Mouse (Mus musculus) regulatory T cell (primary cell): ENCODE measurements around the gene Pitpnm2.
"Not testable (repeated sequence)": the region's sequence is repeated elsewhere in the genome, so short reads cannot be mapped to it uniquely, and the experiment has no call there.

Experiments used
- in situ Hi-C: fragments of 300-600 bp; cut with MboI, MseI; formaldehyde crosslinking; loops from one replicate; pipeline ENCODE4 v1.15.1; 2025; ENCODE audit warnings: high pct_unique_total_duplicates

Gene Pitpnm2

GRCm38 (mm10) chr5:124221037-124221735 lies 28.4 kb downstream of the Pitpnm2 start:
- in situ Hi-C loops, result no loop called here

- in situ Hi-C loops, result no loop called here
These were observed 29.0 kb downstream of the Pitpnm2 start for GRCm38 (mm10) chr5:124220551-124220950.

- in situ Hi-C loops, result no loop called here
These were observed 30.1 kb downstream of the Pitpnm2 start for GRCm38 (mm10) chr5:124219431-124219830.

DNA sequence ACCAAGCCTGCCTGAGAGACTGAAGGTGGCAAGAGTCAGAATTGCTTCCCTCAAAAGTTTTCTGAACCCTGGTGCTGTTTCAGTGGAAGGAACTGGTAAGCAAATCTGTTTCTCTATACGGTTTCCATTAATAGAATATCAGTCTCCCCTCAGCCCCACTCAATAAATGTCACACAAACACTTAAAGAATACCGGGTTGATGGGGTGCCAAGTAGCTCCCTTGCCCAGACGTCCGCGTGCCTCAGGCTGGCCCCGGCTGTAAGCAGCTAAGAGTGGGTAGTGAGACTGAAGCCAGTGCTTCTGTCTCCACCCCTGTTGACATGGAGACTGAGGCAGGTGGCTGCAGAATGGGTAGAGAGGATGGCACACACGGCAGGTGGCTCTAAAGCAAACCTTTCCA lies 30.6 kb downstream of the Pitpnm2 start:
- in situ Hi-C loops, result no loop called here

- in situ Hi-C loops, result no loop called here
These were observed 31.9 kb downstream of the Pitpnm2 start for GRCm38 (mm10) chr5:124217566-124218249.

DNA sequence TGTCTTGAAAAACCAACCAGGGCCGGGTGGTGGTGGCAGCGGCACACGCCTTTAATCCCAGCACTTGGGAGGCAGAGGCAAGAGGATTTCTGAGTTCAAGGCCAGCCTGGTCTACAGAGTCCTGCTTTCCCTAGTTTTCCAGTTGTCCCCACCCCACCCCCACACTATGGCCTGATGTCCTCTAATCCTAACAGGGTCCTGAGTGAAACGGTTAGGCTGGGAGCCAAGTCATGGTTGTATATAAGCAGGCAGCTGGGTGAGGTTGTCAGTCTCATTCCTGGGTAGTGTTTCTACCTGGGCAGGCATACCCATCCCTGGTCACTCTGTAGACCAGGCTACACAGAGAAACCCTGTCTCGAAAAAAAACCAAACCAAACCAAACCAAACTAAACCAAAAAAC lies 32.5 kb downstream of the Pitpnm2 start:
- in situ Hi-C loops, result not testable (repeated sequence)

- in situ Hi-C loops, result no loop called here
These were observed 33.2 kb downstream of the Pitpnm2 start for GRCm38 (mm10) chr5:124216403-124216802.

DNA sequence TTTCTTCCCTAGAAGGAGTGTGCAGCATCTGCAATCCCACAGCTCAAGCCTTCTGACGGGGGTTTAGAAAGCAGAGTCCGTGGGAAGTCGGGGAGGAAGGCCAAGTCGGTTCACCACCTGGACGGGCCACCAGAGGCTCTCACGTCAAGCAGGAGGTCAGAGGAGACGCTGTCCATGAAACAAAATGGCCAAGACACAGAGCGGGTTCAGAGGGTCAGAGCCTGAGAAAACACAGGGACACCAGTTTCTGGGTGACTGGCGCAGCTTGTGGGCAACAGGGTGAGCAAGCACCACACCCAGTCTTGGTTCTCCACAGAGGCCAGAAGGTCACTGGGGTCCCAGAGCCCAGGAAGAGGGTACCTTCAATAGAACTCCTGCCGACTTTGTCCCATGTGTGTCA lies 33.9 kb downstream of the Pitpnm2 start:
- in situ Hi-C loops, result no loop called here

GRCm38 (mm10) chr5:124214516-124215145 lies 34.9 kb downstream of the Pitpnm2 start:
- in situ Hi-C loops, result no loop called here

DNA sequence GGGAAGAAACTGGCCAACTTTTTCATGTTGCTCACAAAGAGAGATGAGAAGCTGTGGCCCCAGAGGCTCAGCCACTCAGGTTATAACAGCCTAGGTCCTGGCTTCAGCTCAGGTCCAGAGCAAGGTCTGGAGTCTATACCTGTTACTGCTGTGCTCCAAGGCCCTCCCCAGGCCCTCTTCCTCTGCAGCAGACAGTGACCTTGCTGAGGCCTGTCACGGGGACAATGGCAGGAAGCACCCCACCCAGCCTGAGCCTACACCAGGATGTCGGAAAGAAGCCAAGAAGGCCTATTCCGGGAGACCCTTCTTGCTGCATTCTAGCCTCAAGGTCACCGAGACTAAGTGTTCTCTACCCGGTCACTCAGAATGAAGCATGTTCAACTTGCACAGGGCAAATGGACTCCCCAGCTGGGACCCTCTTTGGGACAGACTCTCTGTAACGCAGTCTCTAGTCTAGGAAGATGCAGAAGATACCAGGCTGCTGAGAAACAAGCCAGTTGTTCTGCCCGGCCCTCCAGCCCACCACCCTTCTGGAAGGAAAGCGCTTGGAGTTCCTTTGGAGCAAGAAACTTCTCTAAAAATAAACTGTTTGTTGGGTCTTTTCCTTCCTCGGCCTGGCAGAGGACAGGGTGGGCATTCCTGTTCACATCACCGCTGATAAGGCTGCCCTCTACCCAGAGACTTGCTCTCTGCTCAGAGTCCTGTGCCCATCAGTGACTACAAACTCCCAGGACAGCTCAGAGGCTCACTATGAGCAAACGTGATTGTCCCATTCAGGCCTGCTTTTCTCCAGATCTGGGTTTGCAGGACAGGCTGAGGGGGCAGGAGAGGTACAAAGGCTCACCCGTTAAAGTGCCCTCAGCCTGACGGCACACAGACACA lies 35.7 kb downstream of the Pitpnm2 start:
- in situ Hi-C loops, result no loop called here

DNA sequence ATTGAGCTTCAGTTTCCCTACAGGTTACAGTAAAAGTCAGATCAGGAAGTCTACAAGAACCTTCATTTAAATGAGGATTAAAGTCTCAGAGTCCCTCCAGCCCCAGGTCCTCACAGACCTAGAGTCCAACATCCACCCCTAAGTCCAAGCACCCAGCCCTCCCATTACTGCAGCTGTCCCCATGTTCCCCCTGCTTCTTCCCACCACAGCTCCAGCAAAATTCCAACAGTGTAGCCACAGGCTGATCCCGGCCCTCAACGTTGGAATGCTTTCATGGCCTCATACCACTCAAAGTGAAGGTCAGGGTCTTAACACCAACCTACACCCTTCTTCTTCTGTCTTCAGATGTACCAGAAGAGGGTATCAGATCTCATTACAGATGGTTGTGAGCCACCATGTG lies 37.9 kb downstream of the Pitpnm2 start:
- in situ Hi-C loops, result no loop called here

- in situ Hi-C loops, result no loop called here
These were observed 38.3 kb downstream of the Pitpnm2 start for GRCm38 (mm10) chr5:124211234-124211633.

DNA sequence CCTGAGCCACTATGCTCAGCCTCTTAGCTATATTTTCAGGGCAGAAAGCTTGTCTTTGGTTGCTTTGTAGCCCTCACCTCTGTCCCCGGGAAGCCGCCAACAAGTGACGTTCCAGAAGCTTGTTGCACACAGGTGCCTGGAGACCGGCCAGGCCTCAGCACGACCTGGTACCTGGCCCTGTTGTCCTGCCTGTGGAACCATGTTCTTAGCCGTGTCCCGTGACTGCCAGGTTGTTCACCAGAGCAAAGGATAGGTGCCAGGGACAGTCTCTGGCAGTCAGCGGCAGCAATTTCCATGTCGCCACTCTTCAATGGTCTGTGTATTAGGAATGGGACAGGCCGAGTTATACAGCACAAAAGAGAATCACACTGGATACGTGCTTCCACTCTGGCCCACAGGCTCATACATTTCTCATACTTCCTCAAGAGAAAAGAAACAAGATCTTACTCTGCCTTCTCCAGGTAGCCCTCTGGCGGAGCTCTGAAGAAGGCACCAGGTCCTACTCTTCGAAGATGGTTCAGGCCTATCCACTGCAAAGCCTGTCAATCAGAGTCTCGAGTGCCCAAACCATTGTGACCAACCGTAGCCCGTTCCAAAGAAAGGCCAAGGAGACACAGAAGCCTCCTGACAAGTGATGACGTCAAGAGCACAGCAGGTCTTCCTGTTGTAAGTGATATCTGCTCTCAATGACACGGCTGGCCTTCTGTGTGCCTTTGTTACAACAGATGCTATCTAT lies 39.1 kb downstream of the Pitpnm2 start:
- in situ Hi-C loops, result no loop called here

DNA sequence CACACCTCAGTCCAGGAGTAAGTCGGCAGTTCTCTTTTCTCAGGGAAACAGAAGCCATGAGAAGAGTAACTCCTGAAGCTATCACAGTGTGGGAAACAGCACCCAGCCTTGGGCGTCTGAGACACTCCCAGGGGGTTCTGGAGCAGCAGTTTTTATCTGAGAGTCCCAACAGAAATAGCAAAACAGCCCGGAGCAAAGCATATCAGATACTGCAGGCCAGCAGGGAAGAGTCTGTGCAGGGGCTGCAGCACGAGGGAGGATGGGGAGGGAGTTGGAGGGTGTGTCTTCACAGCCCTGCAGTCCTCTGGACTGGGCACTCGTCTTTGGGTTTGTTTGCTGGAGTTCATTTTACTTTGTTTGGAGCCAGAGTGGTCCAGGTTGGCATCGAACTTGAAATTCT lies 39.7 kb downstream of the Pitpnm2 start:
- in situ Hi-C loops, result no loop called here

GRCm38 (mm10) chr5:124208030-124208429 lies 41.5 kb downstream of the Pitpnm2 start:
- in situ Hi-C loops, result no loop called here

- in situ Hi-C loops, result no loop called here
These were observed 43.0 kb downstream of the Pitpnm2 start for GRCm38 (mm10) chr5:124206481-124207038.

GRCm38 (mm10) chr5:124205809-124206380 lies 43.7 kb downstream of the Pitpnm2 start:
- in situ Hi-C loops, result no loop called here

DNA sequence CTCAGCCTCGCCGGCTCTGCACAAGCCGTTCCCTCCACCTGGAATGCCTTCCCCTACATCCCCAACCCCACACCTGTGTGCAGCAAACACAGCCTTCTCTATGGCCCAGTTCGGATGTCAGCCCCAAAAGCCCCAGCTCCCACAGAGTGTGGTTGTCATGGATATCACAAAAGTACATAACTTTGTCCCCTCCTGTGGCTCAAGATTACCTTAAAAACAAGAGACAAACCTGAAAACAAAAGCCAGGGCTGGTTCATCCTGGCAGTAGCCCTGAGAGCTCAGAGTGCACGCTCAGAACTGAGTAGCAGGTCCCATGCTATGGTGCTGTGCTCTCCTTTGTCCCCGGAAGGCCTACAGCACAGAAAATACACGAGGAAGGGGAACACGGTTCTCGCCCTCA lies 44.3 kb downstream of the Pitpnm2 start:
- in situ Hi-C loops, result no loop called here

DNA sequence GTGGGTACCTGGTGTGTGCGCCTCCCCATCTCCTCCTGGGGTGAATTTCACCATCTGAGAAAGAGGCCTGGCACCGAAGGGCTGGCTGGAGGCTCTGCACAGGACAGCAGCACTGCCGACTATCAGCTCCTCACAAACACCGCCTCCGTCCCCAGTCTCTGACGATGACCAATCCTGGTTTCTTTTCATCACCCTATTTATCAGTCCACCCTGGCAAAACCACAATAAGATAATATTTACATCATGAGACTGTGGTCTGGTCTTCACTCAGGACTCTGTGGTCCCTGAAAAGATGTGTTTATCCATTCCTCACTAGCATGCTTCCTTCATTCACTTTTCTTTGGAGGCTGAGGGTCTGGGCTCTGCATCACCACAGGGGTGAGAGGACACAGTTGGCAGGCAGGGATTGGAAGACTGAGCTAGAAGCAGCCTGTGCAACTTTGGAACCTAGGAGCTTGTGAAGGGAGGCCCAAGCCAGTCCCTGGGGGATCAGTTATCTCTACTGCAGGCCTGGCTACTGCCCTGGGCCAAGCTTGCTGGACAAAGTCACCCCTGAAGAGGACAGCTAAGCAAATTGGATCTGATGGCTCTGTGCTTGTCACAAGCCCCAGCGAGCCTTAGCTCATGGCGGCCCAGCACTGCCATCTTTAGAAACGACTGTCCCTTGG lies 45.3 kb downstream of the Pitpnm2 start:
- in situ Hi-C loops, result no loop called here

DNA sequence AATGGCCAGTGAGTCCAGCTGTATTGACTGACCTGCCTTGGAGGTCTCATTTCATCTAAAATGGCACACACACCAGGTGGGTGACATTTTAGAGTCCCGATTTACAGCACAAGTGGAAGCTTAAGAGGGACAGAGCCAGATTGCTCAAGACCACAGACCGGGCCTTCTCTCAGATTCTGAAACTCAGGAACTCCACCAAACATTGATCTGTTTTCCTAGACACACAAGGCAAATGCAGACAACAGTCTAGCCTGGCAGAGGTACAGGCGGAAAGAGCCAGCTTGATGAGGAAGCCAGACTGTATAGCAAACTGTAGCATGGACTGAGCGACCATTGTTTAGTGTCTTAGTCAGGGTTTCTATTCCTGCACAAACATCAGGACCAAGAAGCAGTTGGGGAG lies 46.3 kb downstream of the Pitpnm2 start:
- in situ Hi-C loops, result no loop called here
